Mouse (Mus musculus): ENCODE data around the gene Tubb1.

Gene Tubb1

DNA sequence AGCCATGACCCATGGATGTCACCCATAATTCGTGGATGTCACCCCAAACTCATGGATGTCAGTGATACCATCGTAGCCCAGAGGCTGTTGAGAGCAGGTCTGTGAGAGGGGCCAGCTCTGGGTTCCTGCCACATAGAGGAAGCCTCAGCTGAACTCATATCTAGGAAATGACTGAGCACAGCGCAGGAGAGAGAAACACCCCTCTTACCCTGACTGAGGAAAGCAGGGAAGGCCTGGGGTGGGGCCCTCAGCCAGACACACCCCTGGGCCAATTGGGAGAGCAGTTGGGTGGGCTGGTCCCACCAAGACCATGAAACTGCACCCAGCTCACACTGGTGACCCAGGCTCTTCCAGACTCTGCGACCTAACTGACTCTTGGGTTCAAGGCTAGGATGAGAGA lies at the start of gene Tubb1:
Tubb1 (plus strand) TSS at position 343 of the 400 bp plus-strand sequence.
- DNase-seq (ENCODE audit: extremely low spot score) = no peak

DNA sequence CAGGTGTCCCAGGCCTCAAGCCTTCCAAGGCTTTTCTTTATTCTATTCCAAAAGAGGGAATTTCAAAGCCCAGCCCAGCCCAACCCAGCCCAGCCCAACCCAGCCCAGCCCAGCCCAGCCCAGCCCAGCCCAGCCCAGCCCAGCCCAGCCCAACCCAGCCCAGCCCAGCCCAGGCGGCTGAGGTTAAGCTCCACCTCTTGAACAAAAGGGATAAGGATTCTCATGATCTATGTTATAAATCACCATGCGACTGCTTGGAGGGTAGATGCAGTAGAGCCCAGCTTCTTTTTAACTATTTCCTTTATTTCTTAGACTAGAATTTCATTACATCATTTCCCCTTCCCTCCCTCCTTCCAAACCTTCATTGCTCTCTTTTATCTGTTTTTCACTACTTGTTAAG lies 40.3 kb upstream of the Tubb1 start:
- DNase-seq (ENCODE audit: extremely low spot score) = no peak

DNA sequence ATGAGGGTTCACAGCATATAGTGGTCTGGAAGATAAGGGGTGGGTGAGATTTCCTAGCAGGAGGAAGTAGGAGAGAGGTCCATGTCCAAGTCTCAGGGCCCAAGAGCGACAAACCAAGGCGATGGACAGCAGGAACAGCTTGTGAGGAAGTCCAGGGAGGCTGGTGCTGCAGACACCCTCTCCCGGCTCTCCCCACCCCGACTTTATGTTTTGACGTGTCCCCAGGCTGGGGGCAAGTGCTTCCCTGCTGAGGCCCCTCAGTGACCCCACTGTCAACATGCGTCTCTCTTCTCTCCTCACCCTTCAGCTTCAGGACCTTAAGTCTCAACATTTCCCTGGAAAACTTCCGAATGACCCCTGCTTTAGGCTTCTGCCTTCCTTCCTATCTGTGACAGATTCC lies 37.4 kb upstream of the Tubb1 start:
- DNase-seq (ENCODE audit: extremely low spot score) = no peak

DNA sequence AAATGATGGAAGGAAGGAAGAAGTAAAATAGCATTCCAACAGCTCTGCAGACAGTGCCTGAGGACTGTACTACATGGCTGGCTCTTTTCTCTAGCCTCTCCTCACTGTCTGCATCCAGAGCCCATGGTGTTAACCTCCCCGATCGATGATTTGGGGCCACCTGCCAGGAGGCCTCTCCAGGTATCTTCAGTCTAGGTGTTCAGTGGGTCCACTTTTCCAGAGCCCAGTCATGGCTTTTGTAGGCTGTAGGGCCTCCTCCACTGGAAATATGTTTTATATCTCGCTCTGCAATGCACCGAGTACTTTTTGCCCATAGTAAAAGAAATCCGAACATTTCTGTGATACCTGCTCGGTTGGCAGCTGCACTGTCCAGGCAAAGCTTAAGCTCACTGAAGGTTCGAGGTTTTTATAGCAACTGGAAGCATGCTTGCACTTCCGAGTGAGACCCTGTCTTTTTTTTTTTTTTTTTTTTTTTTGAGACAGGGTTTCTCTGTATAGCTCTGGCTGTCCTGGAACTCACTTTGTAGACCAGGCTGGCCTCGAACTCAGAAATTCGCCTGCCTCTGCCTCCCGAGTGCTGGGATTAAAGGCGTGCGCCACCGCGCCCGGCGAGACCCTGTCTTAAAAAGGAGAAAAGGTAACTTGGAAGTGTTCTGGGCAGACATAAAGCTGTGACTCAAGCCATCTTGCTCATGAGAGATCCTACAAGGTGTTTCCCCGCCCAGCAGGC lies 35.3 kb upstream of the Tubb1 start:
- no peak for DNase-seq (ENCODE audit: extremely low spot score)

DNA sequence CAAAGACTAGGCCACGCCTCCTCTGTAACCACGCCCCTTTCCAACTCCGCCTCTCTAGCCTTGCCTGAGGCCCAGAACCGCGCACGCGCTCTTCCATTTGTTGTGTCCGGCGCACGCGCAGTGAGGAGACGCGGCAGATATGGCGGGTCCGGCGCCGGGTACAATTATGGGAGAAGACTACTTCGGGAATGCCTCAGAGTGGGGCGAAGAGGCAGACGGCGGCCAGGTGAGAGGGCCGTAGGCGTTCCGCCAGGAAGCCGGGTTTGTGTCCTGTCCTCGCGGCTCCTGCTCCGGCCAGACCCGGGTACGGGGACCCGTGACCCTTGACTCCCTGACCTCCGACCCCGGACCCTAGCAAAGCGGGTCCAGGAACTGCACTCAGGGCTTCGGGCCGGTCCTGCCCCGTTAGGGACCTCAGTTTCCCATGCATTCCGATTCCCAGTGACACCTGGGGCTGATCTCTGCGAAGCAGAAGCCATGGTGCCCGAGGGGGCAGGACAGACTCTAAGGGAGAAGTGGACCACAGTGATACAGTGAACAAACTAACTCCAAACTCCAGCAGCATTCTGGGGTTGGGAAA lies 34.7 kb upstream of the Tubb1 start, which contains the start of gene Nelfcd:
Nelfcd (plus strand) TSS at position 74 of the 580 bp plus-strand sequence.
- peak; percentile 98 for DNase-seq (ENCODE audit: extremely low spot score)

DNA sequence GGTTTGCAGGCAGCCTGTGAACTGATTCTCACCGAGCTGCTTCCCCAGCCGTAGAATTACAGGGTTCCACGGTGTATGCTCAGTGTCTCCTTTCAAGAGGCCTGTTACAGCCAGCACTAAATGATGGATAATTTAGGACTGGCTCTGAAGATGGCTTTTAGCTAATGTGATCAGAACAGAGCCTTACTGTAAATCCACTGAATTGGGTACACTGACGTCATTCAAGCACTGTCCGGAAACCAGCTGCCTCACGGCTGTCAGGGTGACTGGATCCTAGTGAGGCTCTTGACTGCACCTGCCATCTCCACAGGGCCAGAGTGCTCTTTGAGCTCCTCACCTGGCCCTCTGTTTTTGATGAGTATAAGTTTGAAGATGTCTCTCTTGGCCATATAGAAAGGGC lies 29.4 kb upstream of the Tubb1 start:
- no peak for DNase-seq (ENCODE audit: extremely low spot score)

DNA sequence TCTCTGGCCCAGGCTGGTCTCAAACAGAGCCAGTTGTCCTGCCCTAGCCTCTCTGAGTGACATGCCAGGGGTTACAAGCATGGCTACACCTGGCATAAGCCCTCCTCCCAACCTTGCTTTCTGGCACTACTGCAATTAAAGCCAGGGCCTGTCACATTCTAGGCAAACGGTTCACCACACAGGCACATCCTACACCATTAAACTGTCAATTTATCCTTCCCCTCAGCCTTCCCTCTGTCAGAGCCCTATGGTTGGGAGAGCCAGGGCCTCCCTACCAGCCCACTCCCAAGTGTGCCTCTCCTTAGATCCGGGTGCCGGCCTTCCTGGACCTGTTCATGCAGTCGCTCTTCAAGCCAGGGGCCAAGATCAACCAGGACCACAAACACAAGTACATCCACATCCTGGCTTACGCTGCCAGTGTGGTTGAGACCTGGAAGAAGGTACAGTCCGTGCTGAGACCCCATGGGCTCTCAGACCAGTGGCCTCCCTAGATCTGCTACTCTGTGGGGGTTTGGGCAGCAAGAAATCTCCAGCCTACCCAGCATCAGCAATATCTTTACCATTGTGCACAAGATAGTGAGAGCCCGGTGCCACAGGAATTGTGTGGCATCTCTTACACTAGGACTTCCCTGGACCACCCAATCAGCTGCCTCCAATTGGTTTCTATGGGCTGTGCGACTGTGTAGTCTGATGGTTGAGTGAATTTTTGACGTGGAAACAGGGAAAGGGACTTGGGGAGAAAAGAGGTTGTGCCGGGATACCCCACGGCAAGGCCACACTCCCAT lies 26.0 kb upstream of the Tubb1 start:
- DNase-seq (ENCODE audit: extremely low spot score) = no peak

DNA sequence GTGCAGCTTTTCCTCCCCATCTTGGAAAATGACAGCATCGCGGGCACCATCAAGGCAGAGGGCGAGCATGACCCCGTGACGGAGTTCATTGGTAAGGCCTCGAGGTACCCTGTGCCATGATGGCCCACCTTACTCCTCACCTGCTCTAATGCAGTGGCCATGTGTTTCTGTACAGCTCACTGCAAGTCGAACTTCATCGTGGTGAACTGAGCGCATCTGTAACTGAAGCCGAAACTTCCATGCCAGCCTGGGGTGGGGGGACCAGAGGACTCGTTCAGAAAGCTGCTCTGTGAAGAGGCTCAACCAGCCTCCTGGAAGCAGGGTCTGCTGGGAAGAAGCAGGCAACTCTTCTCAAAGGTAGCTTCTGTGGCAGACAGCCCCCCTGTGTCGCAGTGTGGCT lies 23.6 kb upstream of the Tubb1 start:
- DNase-seq (ENCODE audit: extremely low spot score) = no peak

DNA sequence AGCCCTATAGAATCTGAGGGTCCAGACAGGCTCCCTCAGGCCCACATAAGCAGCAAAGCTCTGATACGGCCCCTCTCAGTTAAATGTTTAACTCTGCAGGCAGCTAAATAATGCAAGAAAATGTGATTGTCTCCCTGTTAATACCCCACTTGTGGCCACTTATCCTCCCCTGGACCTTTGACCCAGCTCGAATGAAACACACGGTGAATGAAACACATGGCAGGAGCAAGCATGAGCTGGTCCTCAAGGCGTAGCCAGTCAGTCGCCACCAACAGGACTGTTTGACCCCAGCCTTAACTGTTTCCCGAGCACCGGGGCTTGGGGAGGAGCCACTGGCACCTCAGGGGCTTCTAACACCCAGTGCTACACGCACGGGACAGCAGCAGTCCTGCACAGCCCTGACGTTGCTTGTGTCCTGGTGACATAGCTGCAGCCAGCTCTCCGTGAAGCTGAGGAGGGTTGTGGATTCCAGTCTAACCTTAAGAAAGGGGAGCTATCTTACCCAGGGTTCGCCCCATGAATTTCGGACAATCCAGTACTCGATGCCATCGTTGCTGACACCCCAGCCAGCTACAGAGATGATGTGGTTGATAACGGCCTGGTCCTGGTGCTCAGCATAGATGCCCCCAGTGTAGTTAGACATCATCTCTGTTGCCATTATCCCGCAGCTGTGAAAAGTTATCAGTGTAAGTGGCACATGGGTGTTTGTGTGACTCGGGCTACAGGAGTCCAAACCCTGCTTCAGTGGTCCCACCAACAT lies 22.2 kb upstream of the Tubb1 start:
- DNase-seq (ENCODE audit: extremely low spot score) = no peak

DNA sequence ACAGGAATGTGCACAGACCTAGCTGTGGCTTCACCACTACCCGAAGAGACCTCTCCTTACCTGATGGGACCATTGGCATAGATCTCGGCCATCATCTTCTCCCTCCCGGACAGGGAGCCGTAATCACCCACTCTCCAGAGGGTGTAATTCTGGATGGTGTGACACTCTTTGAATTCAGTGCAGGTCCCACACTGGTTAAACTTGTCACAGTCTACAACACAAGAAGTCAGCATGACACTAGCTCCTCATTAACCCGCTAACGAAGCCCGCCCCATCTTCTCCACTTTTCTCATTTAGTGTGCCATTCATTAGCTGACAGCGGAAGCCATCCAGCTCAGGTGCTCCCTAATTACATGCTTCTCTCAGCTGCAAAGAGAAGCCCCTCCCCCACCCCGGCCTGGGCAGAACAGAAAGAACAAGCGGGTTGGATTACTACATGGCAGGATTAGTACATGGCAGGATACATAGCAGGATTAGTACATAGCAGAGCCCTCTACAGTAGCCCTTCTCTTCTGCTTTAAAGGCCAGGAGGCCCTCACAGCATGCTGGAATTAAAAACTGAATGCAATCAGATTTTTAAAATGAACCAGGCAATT lies 21.4 kb upstream of the Tubb1 start:
- DNase-seq (ENCODE audit: extremely low spot score) = no peak

DNA sequence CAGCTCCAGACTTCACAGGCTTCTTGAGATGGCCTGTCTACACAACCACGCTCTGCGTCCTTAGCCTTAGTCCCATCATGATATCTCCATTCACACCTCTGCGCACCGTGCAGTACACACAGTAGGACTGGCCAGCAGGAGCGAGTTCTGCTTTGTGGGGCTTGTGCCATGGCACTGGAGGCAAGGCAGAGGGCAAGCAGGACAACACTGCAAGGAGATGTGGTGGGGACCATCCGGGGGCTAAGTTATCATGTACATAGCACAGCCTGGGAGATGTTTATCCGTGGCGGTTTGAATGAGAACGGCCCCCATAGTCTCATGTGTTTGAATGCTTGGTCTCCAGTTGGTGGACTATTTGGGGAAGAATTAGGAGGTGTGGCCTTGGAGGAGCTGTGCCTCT lies 15.6 kb upstream of the Tubb1 start:
- DNase-seq (ENCODE audit: extremely low spot score) = no peak

DNA sequence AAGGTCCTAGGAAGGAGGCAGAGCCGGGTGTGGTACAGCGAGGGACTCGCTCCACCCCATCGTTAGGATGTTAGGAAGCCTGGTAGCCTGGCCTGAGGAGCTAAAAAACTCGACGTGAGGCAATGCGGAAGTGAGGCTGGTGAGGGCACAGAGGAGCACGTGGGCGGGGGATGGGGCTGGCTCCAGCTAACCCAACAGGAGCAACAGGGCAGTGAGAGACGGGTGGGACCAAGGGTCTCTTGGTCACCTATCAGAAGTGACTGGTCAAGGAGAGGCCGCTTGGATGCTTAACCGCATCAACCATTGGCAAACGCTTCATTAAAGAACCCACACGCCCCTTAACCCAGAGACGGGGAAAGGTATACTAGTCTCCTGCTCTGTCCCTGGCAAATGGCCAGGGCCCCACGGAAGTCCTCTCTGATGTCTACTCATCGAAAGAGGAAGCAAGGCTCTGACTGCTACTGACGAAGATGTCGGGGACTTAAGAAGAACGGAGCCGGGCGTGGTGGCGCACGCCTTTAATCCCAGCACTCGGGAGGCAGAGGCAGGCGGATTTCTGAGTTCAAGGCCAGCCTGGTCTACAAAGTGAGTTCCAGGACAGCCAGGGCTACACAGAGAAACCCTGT lies 14.3 kb upstream of the Tubb1 start:
- DNase-seq (ENCODE audit: extremely low spot score) = no peak

DNA sequence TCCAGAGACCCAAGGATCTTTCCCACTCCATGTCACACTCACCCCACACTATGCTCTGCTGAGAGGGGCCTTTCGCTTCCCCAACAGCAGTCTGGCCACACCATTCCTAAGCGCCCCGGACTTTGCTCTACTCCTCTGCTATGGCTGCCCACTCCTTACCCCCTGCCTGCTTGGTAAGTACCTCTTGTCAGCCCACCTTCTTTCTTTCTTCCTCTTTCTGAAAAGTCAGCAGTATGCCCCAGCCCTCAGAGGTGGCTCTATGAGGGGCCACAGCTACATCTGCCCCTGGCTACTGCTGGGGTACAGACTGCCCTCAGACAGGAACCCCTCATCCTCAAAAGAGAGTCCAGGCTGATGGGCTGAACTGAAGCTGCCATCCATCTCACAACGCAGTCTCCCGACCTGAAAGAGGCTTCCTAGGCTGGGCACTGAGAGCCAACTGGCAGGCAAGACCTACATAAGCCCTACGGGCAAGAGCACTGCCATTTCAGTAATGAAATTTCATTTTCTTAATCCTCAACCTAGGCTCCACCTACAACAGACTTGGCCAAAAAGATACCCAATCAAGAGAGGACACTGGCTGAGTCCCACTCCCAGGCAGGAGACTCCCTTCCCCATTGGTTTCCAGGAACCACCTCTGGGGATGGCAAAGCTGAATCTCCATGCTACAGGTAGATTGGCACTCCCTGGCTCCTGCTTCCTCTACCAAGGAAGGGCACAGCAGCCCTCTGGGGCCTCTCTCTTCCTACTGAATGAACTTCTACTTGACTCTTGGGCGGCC lies 13.4 kb upstream of the Tubb1 start:
- DNase-seq (ENCODE audit: extremely low spot score) = no peak

DNA sequence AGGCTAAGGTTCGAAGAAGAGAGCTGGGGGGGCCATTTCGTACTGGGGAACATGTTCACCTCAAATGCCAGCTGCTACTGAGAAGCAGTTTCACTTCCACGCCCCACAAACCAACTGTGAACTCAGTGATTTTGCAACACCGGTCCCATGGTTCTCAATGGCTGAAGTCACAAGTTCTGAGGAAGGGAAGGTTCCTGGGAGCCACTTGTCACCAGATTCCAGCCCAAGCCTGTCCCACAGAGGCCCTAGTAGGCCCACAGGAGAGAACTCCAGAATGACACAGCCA lies 12.9 kb upstream of the Tubb1 start:
- DNase-seq (ENCODE audit: extremely low spot score) = no peak

DNA sequence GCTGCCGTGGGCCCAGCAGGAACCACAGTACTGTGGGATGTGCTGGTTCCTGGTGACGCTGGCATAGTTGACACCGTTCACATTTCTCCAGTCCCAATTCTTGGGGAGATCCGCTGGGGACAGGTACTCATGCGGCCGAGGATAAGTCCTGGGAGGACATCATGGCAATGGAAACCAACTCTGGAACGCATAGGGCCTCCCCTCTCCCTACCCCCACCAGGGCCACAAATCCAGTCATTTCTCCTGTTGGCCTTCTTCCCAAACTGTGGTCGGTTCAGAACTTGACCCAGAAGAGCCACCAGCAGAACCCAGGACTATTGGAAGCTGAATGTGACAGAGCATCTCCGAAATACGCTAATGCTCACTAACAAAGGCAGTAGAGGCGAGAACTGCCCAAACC lies 12.3 kb upstream of the Tubb1 start:
- DNase-seq (ENCODE audit: extremely low spot score) = no peak

DNA sequence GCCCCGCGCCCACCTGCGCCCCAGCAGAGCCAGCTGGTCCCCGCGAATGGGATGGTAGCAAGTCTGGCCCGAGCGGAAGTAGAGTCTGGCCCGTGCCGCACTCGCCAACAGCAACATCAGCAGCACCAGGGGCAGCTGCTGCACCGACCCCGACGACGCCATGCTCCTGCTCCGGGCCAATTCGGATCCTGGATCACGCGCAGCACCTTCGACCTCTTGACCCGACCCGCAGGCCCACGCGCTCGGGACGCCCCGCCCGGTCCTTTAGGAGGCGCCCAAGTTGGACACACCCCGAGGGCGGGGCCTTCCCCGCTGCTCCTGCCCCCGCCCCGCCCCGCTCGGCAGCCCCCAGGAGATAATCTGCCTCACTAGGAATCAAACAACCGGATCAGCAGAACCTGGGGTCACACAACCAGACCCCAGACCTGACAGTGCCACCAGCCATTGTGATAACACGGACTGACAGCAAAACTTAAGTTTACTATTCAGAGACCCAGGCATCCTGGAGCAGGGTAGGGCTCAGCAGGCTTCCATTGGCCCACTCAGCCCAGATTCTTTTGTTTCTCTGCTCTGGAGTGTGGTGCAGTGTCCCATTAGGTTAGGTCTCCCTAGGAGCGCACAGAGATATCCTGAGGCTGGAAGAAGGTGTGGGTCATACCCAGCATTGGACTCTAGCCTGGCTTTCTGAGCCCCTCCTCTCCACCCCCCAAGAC lies 11.6 kb upstream of the Tubb1 start, which contains the start of gene Ctsz:
Ctsz (minus strand) TSS at position 303 of the 713 bp plus-strand sequence.
- peak; percentile 79 for DNase-seq (ENCODE audit: extremely low spot score)

DNA sequence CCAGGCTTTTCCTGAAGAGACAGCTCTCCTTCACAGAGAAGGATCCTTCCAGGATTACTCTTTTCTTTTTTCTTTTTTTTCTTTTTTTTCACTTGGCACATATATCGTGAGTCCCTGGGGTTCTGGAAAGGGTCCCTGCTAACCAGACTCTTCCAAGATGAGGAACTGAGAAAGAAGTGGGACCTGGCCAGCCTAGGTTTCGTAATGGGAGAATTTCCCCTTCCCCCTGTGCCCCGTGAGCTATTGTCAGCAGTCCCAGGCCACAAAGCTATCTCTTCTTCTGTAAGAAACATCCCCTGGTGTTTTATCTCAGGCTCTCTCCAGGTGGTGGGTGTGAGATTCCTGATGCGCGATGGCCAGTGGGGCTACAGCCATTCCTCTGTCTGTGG lies 11.1 kb upstream of the Tubb1 start:
- no peak for DNase-seq (ENCODE audit: extremely low spot score)

DNA sequence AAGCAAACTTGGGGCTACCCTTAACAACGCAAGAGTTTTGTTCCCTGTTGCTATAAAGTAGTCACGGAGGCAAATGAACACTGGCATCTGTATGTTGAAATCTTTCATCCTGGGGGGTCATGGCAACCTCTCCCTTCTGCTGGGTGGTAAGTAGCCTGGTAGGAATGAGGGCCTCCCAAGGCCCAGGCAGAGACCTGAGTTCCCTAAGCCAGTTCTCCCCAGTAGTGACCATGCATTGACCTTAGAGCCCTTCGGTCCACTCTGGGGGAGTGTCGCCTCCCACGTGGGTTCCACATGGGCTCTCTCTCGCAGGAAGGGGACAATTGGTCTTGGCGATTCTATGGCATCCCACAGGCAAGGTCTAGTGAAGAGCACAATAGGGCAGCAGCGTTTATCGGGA lies 10.5 kb upstream of the Tubb1 start:
- DNase-seq (ENCODE audit: extremely low spot score) = no peak

DNA sequence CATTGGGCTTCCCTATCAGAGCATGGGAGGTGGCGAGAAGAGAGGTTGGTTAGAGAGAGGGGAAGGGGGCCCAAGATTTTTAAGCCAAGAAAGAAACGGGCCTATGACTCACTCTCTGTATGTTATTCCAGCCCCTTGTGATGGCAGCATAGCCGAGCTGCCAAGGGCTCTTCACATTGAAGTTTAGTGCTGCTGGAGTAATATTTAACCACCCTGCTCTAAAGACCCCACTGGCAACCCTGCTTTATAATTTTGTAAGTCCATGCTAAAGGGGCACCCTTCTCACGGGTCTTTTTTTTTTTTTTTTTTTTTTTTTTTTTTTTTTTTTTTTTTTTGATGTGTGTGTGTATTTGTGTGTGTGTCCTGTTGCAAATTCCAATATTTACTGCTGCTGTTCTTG lies 8.6 kb upstream of the Tubb1 start:
- no peak for DNase-seq (ENCODE audit: extremely low spot score)

DNA sequence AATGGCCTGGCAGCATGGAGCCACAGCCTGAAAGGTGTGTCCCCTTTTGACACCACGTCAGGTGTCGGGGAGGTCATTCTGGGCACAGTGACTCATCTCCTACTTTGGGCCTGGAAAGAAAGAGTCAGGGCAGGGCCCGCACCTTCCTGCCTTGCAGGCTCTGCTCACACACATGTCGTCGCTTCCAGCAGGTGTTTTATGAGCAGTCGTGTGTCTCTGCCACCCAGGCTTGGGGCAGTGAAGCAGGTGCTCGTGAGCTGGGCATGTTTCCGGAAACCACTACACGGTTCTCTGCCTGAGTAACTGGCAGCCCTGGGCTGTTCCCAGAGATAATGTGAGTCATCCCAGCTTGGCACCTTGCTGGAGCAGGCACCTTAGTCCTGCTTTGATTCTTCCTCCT lies 8.0 kb upstream of the Tubb1 start:
- no peak for DNase-seq (ENCODE audit: extremely low spot score)

Measured in embryo, embryonic 9.5 days (tissue).